Mouse (Mus musculus) layer of hippocampus, adult 9-11 months (tissue): ENCODE results near the gene Fasn.
"Not testable (repeated sequence)": the region's sequence is repeated elsewhere in the genome, so short reads cannot be mapped to it uniquely, and the experiment has no call there.

Source experiments
- DNase-seq: peaks from one replicate; pipeline ENCODE4 v3.0.0; 2022

Fasn gene

DNA sequence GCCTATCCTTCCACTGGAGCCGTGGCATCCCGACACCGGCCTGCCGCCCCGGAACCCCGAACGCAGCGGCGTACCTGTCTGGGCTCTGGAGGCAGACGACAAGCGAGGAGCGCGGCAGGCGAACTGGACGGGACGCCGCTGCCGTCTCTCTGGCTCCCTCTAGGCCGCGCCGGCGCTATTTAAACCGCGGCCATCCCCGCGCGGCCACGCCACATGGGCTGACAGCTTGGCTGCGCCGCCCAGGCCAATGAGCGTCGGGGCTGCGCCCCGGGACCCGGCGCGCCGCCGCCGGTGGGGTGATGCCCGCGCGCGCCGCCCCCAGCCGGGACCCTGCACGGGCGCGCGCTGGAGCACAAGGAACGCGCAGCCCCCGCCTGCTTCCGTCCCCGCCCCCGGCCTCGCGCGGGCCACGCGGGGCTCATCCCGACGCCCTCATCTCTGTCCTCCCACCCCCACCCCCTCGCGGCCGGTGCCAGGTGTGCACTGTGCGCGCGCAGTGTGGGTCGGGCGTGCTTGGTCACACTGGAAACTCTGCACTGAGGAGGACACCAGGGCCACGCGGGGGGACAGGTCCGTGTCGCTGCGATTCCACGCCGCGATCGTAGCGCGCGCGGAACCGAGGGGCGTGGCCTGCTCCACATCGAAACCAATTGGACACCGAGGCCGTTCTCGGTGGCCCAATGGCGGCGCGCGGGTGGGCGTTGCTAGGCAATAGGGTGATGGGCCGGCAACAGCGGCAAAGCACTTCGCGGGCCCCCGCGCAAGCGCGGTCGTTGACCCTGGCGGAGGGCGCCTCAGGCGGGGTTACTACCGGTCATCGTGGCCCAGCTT is at the start of gene Fasn:
TSS of gene Fasn (minus strand) at position 592 of the 831 bp plus-strand sequence.
- DNase-seq = peak; percentile 99

- DNase-seq = no peak
These were observed 48.9 kb upstream of the Fasn start for GRCm38 (mm10) chr11:120873206-120873605.

DNA sequence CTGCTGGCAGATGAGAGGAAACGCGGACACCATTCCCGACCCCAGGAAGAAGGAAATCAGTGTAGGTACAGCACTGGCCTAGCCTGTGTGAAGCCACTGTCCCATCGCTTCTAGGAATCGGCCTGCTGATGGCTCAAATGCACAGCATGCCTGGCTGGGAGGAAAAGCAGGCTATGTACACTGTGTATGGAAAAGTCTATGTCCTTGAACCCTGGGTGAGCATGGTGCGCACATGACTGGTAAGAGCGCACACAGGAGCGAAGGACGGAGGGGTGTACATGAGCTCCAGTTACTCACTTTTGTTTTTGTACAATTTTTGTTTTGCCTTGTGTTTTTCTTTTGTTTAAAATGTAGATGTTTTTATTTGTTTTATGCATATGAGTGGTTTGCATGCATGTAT is 47.2 kb upstream of the Fasn start:
- no peak for DNase-seq

DNA sequence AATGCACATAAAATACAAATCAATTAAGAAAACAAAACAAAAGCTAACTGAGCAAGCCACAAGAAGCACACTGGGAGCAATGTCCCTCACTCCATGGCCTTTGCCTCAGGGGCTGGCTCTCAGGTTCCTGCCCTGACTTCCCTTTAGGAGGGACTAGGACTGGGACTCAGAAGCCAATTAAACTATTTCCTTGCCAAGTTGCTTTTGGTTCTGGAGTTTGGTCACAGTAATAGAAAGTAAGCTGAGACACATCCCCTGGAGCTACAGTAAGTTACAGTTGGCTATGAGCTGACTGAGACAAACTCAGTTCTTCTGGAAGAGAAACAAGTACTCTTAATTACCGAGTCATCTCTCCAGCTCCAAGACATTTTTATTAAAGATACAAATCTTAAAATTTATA is 41.5 kb upstream of the Fasn start:
- DNase-seq = no peak

GRCm38 (mm10) chr11:120862819-120863218 is 38.5 kb upstream of the Fasn start:
- DNase-seq = no peak

DNA sequence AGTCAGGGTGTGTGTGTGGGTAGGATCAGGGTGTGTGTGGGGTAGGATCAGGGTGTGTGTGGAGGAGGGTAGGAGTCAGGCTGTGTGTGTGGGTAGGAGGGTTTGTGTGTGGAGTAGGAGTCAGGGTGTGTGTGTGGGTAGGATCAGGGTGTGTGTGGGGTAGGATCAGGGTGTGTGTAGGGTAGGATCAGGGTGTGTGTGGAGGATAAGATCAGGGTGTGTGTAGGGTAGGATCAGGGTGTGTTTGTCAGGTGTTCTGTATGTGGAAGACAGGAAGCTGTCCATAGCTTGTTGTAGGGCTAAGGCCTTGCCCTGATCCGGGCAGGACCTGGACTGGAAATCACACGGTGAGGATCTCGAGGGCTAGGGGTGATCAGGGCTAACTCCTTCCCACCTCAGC is 31.6 kb upstream of the Fasn start:
- DNase-seq = not testable (repeated sequence)

GRCm38 (mm10) chr11:120853788-120854187 is 29.4 kb upstream of the Fasn start:
- no peak for DNase-seq

GRCm38 (mm10) chr11:120853158-120853557 is 28.8 kb upstream of the Fasn start:
- no peak for DNase-seq

DNA sequence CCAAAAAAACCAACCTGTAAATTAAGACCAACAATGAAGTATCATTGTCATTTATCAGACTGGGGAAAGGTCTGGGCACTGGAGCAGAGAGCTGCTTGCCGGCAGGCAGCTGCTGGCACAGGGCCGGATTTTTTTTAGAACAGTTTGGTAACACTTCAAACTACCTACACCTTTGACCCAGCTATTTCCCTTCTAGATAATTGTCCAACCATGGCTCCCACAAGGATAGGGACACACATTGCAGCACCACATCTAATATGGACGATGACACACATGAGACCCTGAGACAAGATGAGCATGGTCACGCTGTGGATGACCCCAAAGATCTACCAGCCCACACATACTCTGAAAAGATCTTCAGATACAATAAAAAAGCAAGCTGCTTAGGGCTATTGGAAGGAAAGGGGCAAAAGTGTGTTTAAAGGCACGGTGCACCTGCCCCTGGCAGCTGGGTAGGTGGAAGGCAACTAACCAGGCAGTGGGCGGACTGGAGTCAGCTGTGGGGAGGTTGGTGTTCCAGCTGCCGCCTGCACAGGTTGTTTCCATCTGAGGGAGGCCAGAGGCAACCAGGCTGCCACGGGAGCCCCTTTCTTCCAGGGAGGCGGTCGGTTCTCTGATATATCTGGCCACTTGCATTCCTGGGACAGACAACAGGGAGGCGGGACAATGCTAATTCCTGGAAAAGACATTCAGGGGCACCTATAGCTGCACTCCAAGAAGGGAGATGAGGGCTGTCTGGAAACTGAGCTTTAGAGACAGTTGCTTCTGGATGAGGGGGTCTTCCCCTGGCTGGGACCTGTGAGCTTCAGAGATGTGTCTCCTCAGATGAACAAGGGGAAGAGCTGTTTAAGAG is 28.0 kb upstream of the Fasn start:
- no peak for DNase-seq

DNA sequence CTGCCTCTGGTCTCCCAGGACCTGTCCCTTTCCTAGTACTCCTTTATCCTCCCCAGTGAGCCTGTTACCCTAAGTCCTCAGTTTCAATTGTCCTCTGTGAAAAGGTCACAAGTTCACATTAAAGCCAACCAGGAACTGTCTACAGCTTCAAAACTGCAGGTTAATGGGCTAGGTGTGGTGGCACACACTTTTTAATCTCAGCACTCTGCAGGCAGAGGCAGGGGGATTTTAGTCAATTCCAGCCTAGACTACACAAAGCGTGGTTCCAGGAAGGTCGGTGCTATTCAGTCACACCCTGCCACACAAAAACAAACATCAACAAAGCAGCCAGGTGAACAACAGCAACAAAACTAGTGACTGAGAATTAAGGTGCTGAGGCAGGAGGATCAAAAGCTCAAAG is 27.2 kb upstream of the Fasn start:
- no peak for DNase-seq

DNA sequence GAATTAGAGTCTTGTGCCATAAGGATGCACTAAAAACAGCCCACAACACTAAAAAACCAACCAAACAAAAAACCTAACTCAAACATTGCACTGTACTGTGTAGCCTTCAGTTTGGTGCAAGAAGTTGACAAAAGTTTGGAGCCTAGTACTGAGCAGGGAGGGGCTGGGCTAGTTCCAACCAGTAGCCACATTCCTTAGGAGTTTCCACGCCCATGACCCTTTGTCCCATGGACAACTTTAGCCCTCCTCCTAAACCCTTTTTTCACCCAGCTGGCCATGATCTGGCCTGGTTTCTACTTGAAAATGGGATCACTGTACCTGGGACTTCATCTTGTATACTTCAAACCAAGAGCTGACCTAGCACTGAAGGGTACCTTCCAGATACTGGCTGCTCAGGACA is 26.8 kb upstream of the Fasn start:
- DNase-seq = no peak

GRCm38 (mm10) chr11:120850331-120851030 is 26.1 kb upstream of the Fasn start:
- no peak for DNase-seq

DNA sequence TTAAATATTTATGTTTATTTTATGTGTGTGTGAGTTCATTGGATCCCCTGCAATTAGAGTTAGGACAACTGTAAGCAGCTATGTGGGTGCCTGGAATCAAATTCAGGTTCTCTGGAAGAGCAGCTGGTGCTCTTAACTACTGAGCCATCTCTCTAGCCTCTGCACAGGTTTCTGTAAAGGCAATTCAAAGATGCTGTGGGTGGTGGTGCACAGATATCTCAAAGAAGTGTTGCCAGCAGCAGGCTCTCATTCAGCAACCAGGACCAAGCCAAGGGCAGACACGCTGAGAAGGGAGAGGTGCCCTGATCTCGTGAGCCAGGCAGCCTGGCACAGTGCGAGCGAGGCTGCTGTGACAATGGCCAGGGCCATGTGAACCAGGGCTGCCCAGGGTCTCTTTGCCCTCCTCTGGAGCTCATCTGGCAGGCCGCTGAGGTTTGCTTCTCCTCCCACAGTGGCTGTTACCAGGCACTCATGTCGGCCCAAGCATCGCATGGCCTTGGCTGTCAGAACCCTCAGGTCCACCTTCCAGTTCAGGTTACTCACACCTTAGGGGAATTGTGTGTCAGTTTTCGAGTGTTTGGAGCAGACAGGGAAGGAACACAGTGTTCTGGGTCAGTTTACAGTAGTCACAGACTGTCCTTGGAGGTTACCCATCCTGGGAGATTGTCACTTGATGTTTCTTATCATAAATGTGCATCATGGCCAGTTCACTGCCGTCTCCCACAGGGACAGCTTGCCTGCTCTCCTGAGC is 22.6 kb upstream of the Fasn start:
- DNase-seq = no peak

DNA sequence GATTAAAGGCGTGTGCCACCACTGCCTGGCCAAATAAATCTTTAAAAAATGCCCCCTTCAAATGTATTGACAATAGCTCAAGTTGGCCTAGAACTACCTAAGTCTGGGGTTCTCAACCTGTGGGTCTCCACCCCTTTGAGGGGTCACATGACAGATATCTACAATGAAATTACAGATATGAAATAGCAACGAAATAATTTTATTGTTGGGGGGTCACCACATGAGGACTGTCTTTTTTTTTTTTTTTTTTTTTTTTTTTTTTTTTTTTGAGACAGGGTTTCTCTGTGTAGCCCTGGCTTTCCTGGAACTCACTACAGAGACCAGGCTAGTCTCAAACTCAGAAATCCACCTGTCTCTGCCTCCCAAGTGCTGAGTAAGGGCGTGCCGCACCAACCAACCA is 20.0 kb upstream of the Fasn start:
- no peak for DNase-seq

DNA sequence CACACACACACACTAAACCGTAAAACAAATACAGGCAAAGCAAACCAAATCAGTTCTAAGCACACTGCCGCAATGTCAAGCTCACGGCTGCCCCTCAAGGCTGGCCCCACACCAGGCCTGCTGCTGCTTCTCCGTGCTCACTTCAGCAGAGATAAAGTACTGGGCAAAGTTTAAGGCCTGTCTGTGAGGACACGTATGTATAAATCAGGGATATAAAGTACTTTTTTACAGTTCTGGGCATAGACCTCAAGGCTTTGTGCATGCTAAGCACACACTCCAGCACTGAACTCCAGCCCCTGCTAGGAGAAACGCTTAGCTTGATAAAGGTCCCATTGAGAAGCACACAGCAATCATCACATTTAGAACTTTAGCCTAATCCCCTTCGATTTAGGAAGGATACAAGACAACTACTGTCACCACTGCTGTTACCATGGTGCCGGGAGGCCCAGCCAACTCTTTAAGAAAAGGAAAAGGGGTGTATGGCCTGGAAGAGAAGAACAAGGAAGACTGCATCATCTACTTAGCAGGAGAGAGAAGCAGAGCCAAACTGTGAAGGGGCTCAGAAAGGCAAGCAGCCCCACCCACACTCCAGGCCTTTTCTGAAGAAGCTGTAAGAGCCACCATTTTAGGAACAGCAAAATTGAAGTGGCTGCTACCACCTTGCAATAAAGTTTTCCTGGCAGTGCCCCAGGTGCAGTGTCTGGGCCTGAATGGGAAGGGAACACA is 9.4 kb upstream of the Fasn start:
- no peak for DNase-seq

- DNase-seq = not testable (repeated sequence)
These were observed 8.6 kb upstream of the Fasn start for GRCm38 (mm10) chr11:120832962-120833361.

GRCm38 (mm10) chr11:120831659-120832440 is 7.5 kb upstream of the Fasn start:
- DNase-seq = no peak

GRCm38 (mm10) chr11:120830686-120831085 is 6.3 kb upstream of the Fasn start:
- DNase-seq = no peak

- no peak for DNase-seq
These were observed 5.6 kb upstream of the Fasn start for GRCm38 (mm10) chr11:120829757-120830532.

- DNase-seq = no peak
These were observed 4.1 kb upstream of the Fasn start for GRCm38 (mm10) chr11:120828416-120828815.
